20 mouse cellular contexts compared by ENCODE assay signal in the genomic region with DNA sequence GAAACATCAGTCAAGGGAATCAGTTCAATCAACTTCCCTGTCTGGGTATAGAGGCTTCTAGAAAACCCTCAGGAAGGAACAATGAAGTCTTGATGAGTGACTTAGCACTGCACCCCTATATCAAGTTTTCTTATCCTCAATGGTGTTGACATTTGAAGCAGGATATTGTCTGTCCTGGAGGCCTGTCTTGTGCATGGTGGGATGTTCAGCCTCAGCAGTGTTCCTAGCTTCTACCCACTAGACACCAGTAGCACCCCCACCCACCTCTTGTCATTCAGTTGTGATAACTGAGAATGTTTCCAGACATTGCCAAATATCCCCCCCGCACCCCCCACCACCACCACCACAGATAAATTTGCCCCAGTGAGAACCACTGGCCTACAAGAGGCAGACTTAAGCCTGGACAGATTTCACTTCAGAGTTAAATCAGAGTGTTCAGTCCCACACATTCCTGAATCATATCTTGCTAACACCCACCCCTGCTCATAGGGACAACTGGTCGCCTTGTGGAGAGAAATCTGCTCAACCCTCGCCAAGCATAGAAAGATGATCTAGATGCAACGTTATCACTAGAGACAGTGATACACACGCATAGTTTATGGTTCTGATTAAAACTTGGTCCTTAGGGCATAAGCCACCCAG.
DNase-seq lines count a peak whose midpoint lies in the region; ATAC-seq and TF ChIP-seq lines count a peak whose summit lies in the region.
"Had no signal": no experiment of that assay in that cellular context is flagged by ENCODE, and none has a peak within 500 bp of the region (broad histone marks: within the 10 kb centered on the region; RNA-seq: fewer than 3 reads in every experiment).

No protein-coding gene starts in this region.

- H3K27me3 ChIP-seq in intestine, embryonic 15.5 days (replicated peaks), result no peaks in the 10 kb centered on the region
- H3K27me3 ChIP-seq: forebrain, embryonic 12.5 days; limb, embryonic 15.5 days; liver, embryonic 15.5 days; midbrain, embryonic 15.5 days had no signal

- no peaks in the 10 kb centered on the region for H3K9me3 ChIP-seq in intestine, embryonic 15.5 days
- H3K9me3 ChIP-seq: forebrain, embryonic 12.5 days; heart, embryonic 10.5 days; limb, embryonic 15.5 days; liver, embryonic 15.5 days; midbrain, embryonic 15.5 days had no signal

- no peaks in the 10 kb centered on the region for H3K4me1 ChIP-seq in intestine, embryonic 15.5 days (replicated peaks)
- H3K4me1 ChIP-seq: forebrain, embryonic 12.5 days; heart, embryonic 10.5 days; limb, embryonic 15.5 days; liver, embryonic 15.5 days; midbrain, embryonic 15.5 days had no signal

- intact Hi-C loops in left cerebral cortex, adult 2 months (cut with DNase I), result loop anchor here (5.0 kb wide), 2 partner anchors 62 to 743 kb away; no protein-coding TSS in a partner anchor

- DNase-seq in layer of hippocampus, adult 18-20 months (ENCODE audit: low spot score in 2 of 2), result peak; percentile 22 to 64
- DNase-seq in layer of hippocampus, postnatal 25 days (ENCODE audit: extremely low spot score in 1 of 2, low spot score in 1 of 2), result no peak
- peak; percentile 39 to 65 for DNase-seq in layer of hippocampus, adult 2 months (ENCODE audit: low spot score in 2 of 2)
- peak; percentile 14 to 22 for DNase-seq in left cerebral cortex, adult 2 months (ENCODE audit: extremely low spot score in 1 of 2, low spot score in 2 of 2)
- DNase-seq in right cerebral cortex, postnatal 36 days (ENCODE audit: low spot score in 2 of 2), result peak; percentile 14 to 47
- no peak for DNase-seq in cerebellum, adult 8-10 months
- DNase-seq: adrenal gland, postnatal 36 days; cerebellum, adult 2 months; kidney, adult 18-20 months; lung, postnatal 10 days; spleen, adult 18-20 months; thymus, postnatal 4 days had no signal

- no peaks in the 10 kb centered on the region for H3K36me3 ChIP-seq in intestine, embryonic 15.5 days
- H3K36me3 ChIP-seq: forebrain, embryonic 12.5 days; heart, embryonic 10.5 days; limb, embryonic 15.5 days; liver, embryonic 15.5 days; midbrain, embryonic 15.5 days had no signal

- no peak overlapping the region for H3K4me2 ChIP-seq in intestine, embryonic 15.5 days (replicated peaks)
- H3K4me2 ChIP-seq: forebrain, embryonic 12.5 days; limb, embryonic 15.5 days; liver, embryonic 15.5 days; midbrain, embryonic 15.5 days had no signal

- H3K4me3 ChIP-seq in layer of hippocampus, adult 2 months, result no peak overlapping the region
- no peak overlapping the region for H3K4me3 ChIP-seq in left cerebral cortex, adult 2 months
- no peak overlapping the region for H3K4me3 ChIP-seq in intestine, embryonic 15.5 days (replicated peaks)
- H3K4me3 ChIP-seq: forebrain, embryonic 12.5 days; heart, embryonic 10.5 days; limb, embryonic 15.5 days; liver, embryonic 15.5 days; midbrain, embryonic 15.5 days; myocyte had no signal

- WGBS in intestine, embryonic 15.5 days, result 87% methylated on average over 5 of the region's 5 CpGs

- TF ChIP-seq CTCF in layer of hippocampus, adult 2 months (conservative IDR thresholded peaks at IDR 0.05), result 0 out of 2 replicates have a peak, but pooled peaks have one; percentile 9
- TF ChIP-seq CTCF in left cerebral cortex, adult 2 months (IDR thresholded peaks at IDR 0.05), result no peak; the same call in 1 of the 2 replicates

- H3K27ac ChIP-seq in layer of hippocampus, adult 2 months, result peak overlapping the region; percentile 51
- H3K27ac ChIP-seq in left cerebral cortex, adult 2 months, result peak overlapping the region; percentile 57
- no peak overlapping the region for H3K27ac ChIP-seq in intestine, embryonic 15.5 days
- H3K27ac ChIP-seq: forebrain, embryonic 12.5 days; heart, embryonic 10.5 days; kidney, postnatal 0 days; limb, embryonic 15.5 days; liver, embryonic 15.5 days; midbrain, embryonic 15.5 days had no signal

- no peak for ATAC-seq in intestine, embryonic 15.5 days
- ATAC-seq: midbrain, embryonic 15.5 days had no signal

- no peak overlapping the region for H3K9ac ChIP-seq in intestine, embryonic 15.5 days
- H3K9ac ChIP-seq: forebrain, embryonic 12.5 days; limb, embryonic 15.5 days; liver, embryonic 15.5 days; midbrain, embryonic 15.5 days had no signal

Comparison
In these comparisons a context has a peak if more than half of its experiments do, and no peak if none do; other contexts are left out.
1. DNase-seq: peak in layer of hippocampus, adult 18-20 months (2 of 2), layer of hippocampus, adult 2 months (2 of 2), left cerebral cortex, adult 2 months (2 of 2) and right cerebral cortex, postnatal 36 days (2 of 2); none in layer of hippocampus, postnatal 25 days (0 of 2) and cerebellum, adult 8-10 months (single experiment).